Mouse (Mus musculus) 3134 (cell line): ENCODE measurements around the gene Ankrd10.
"Not testable (repeated sequence)": the region's sequence is repeated elsewhere in the genome, so short reads cannot be mapped to it uniquely, and the experiment has no call there.

Experiments
- DNase-seq: peaks from one replicate; pipeline ENCODE4 v3.0.0-alpha.2; 2011; ENCODE audit warnings: low spot score; ENCODE audit not compliant: insufficient read length; ENCODE audit errors: extremely low read depth

The Ankrd10 gene

DNA sequence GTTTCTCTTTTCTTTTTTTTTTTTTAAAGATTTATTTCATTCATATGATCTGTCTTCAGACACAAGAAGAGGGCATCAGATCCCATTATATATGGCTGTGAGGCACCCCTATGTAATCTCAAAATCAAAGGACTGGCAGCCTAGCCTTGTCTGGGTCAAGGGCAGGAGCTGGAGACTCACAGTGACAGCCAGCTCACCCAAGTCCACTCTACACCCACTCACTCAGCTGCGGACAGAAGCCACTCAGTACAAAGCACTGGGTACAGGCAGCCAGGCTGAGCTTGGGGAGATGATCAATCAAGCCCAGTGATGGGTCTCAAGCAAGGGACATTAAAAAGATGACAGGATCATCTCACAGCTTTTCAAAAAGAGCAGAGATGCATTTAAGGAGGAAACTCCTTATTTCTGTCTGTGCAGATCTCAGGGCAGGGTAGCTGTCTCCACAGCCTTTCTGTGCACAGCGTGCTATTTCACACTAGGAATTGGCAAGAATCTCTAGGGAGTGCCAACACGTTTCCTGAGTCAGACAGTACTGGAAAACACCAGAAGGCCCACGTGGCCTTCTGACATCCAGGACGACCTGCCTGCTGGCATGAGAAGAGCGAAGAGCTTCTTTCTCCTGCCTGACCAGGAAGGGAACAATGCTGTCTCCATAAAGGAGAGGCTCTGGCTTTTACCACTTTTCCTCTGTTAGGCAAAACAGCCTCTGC is 21.3 kb downstream of the Ankrd10 start:
- no peak for DNase-seq

GRCm38 (mm10) chr8:11608848-11609247 is 26.7 kb downstream of the Ankrd10 start:
- DNase-seq, result no peak

- peak; percentile 35 for DNase-seq
Observed at GRCm38 (mm10) chr8:11602006-11602680, 33.4 kb downstream of the Ankrd10 start.

DNA sequence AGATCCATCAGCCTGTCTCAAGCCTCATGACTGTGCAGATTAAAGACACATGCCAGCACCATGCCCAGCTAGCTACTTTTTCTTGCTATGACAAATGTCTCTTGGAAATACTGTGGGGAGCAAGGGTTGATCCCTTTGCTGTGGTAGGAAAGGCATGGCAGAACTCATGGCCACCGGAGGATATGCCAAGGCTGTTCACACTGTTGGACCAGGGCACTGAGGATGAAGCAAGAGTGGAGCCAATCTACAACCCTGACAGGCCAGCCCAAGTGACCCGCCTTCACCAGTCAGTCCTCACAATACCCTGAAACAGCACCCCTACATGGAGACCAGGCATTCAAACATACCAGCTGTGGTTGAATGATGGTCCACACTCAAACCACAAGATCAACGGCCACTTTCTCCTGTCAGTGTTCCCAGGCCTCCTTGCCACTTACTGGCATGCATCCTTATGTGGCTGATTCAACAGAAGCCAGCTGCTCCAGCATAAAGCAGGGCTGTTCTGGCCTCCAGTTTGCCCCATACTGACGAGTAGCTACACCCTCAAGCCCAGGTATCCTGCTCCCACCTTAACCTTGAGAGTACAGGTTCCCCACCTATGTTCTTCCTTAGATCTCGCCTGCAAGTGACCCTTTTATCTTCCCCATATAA is 35.1 kb downstream of the Ankrd10 start:
- peak; percentile 35 for DNase-seq

- DNase-seq, result no peak
Observed at GRCm38 (mm10) chr8:11593222-11593884, 42.2 kb downstream of the Ankrd10 start.

- DNase-seq, result peak; percentile 39
Observed at GRCm38 (mm10) chr8:11592296-11592695, 43.3 kb downstream of the Ankrd10 start.

GRCm38 (mm10) chr8:11591837-11592236 is 43.7 kb downstream of the Ankrd10 start:
- DNase-seq, result no peak

DNA sequence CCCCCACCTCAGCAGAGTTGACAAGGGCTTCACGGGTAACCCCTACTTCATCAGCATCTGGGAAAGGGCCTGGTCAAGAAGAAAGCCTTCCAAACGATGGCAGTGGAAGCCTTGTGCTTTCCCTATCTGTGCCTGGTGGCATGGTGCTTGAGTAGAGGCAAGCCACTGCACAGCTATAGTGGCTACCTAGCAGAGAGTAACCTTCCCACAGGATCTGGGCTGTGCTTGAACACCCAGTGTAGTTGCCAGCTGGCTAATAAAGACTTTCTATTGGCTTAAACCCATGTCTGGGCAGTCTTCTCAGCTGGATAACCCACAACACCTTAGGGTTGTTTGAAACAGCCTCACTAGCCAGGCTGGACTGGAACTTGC is 49.2 kb downstream of the Ankrd10 start:
- no peak for DNase-seq

- no peak for DNase-seq
Observed at GRCm38 (mm10) chr8:11585513-11586373, 49.8 kb downstream of the Ankrd10 start.

DNA sequence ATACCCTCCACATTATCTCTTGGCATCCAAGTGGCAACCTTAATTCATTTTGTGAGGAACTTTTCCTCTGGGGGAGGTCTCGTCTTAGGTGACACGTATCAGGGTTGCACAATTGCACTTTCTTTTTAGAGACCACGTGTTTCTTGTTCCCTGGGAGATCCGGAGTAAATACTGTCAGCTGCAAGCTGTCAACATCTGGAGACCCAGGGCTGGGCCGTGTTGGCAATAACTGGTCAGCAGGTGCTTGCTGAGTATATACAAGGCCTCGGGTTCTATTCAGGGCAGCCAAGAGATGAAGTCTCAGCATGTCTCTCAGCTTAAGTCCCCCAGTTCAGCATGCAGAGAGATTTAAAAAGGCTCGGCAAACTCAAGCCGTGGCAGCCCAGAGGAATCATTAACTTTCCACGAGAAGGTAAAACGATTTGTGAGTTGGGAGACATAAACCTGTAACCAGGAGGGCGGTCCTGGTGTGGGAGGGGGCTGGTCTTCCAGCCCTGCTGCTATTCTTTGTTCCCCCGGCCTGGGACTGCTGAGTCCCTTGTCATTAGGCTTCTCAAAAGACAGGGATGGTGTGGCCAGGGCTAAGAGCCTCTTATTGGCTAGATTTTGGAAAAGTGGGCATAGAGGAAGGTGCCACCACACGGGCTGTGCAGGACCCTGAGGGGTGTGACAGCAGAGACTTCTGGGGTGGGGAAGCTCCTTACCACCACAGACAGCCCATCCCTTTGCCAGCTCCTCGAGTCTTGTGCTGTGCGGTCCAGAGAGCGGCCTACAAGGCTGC is 59.8 kb downstream of the Ankrd10 start:
- DNase-seq, result no peak

DNA sequence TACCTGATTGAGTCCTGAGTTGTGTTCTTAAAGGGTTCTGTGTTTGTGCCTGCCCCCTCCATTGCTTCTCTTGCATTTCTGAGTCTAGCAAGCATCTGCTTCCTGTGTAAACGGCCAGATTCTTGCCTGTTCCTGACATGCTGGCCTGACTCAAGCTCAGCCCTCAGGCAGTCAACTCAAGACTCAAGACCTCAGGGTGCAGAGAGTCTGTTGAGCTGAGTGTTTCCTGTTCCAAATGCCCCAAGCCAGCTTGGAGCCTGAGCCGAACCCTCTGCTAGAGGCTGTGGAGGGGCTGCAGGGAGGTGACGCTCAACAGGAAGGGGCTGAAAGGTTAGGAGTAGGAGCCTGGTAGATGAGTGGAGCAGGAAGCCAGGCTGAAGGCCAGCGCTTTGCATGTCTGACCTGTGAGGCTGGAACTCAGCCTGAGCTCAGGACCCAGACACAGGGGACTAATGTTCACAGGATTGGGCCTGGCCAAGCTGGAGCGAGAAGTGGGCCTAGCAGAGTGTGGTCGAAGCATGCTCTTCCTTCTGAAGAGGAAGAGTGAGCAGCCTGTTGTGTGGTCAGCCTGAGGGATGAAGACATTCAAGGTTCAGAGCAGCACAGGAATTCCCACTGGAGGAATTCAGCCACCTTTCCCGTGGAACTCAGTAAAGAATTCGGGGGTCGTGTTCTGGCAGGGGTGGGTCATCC is 60.5 kb downstream of the Ankrd10 start:
- DNase-seq, result no peak

GRCm38 (mm10) chr8:11572428-11572827 is 63.1 kb downstream of the Ankrd10 start:
- no peak for DNase-seq

DNA sequence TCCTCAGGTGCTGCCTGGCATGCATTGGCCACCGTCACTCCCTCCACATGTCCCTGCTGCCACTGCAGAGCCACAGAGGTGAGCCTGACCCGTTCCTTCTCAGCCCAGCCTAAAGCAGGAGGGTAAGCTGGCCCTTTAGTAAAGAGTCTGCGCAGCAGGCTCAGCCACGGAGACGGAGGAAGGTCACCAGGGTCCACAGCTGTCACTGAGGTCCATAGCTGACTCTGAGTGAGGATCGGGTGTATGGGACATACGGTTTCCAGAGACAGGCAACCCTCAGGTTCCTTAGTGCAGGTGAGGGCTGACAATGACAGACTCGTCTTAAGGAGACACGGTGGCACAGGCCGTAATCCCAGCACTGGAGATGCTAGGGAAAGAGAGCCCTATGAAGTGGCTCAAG is 63.6 kb downstream of the Ankrd10 start:
- DNase-seq, result no peak

DNA sequence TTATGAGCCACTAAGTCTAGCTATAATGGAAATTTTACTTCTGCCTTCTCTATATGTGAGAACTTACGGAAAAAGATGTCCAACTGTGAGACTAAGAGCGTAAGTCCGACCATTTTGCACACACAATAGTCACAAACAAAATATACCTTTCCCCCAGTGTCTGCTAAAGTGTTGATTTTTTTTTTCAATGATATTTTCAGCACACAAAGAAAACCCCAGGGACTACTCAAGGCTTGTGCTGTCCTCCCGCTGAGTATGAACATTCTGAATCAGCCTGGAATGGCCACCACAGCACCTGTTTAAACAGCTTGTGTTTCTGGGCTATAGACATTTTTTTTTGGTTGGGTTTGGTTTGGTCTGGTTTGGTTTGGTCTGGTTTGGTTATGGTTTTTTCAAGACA is 64.8 kb downstream of the Ankrd10 start:
- no peak for DNase-seq

- no peak for DNase-seq
Observed at GRCm38 (mm10) chr8:11569260-11570097, 66.1 kb downstream of the Ankrd10 start.

DNA sequence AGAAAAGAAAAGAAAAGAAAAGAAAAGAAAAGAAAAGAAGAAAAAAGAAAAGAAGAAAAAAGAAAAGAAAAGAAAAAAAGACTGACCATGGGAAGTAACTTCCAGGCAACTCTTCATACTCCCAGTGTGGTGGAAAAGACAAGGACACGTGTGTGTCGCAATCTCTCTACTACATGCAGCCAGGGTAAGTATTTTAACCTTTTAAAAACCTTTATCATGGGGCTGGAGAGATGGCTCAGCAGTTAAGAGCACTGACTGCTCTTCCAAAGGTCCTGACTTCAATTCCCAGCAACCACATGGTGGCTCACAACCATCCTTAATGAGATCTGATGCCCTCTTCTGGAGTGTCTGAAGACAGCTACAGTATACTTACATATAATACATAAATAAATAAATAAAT is 67.4 kb downstream of the Ankrd10 start:
- not testable (repeated sequence) for DNase-seq

GRCm38 (mm10) chr8:11564721-11565120 is 70.8 kb downstream of the Ankrd10 start:
- no peak for DNase-seq

DNA sequence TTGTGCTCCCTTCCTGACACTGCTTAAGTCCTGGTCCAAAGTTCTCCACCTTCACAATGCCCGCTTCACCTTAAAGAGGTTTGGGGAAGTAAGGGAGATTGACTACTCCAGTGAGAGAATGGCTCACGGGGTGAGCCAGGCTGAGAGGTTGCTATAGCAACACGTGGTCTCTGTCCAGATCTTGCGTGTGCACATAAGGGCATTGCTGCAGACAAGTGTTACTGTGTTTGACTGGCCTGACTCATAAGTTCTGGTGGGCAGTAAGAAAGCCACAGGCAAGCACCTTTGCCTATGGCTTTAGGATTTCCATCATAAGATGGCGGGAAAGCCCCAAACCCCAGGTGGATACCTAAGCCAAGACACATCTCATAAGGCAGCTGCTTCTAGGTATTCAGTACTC is 71.3 kb downstream of the Ankrd10 start:
- no peak for DNase-seq
